Mouse (Mus musculus) ZHBTc4 (cell line): ENCODE results near the gene Pparg.

Experiments used
- DNase-seq: peaks from one replicate; pipeline ENCODE4 v3.0.0-alpha.2; 2011; ENCODE audit warnings: low read depth, low spot score

Gene Pparg

GRCm38 (mm10) chr6:115504915-115505314 is 144.2 kb downstream of the Pparg start:
- DNase-seq, result no peak

- no peak for DNase-seq
These were observed 145.7 kb downstream of the Pparg start for GRCm38 (mm10) chr6:115506425-115506824.

- DNase-seq, result no peak
These were observed 150.7 kb downstream of the Pparg start for GRCm38 (mm10) chr6:115511447-115511846.

- no peak for DNase-seq
These were observed 152.5 kb downstream of the Pparg start for GRCm38 (mm10) chr6:115513207-115513606.

GRCm38 (mm10) chr6:115517904-115518303 is 157.2 kb downstream of the Pparg start:
- no peak for DNase-seq

- no peak for DNase-seq
These were observed 157.6 kb downstream of the Pparg start for GRCm38 (mm10) chr6:115518352-115518751.

GRCm38 (mm10) chr6:115519275-115519699 is 158.5 kb downstream of the Pparg start:
- no peak for DNase-seq

- no peak for DNase-seq
These were observed 161.2 kb downstream of the Pparg start for GRCm38 (mm10) chr6:115521923-115522322.

- DNase-seq, result no peak
These were observed 162.0 kb downstream of the Pparg start for GRCm38 (mm10) chr6:115522691-115523146.

- DNase-seq, result no peak
These were observed 162.4 kb downstream of the Pparg start for GRCm38 (mm10) chr6:115523201-115523600.

GRCm38 (mm10) chr6:115524449-115524990 is 163.8 kb downstream of the Pparg start:
- DNase-seq, result no peak

GRCm38 (mm10) chr6:115527418-115527817 is 166.7 kb downstream of the Pparg start:
- DNase-seq, result no peak

- no peak for DNase-seq
These were observed 167.6 kb downstream of the Pparg start for GRCm38 (mm10) chr6:115528372-115528771.

GRCm38 (mm10) chr6:115534617-115535016 is 173.9 kb downstream of the Pparg start:
- DNase-seq, result no peak

GRCm38 (mm10) chr6:115536169-115536568 is 175.4 kb downstream of the Pparg start:
- DNase-seq, result no peak

GRCm38 (mm10) chr6:115538645-115539429 is 178.1 kb downstream of the Pparg start:
- DNase-seq, result peak; percentile 96
